Mouse (Mus musculus) ES-Bruce4 (cell line): ENCODE data around the gene Ybey.

Source experiments
- CTCF ChIP-seq: IDR thresholded peaks from one replicate; pipeline ENCODE4 v1.8.1; 2011; ENCODE audit warnings: low read depth, low read length
- POLR2A ChIP-seq: IDR thresholded peaks from one replicate; pipeline ENCODE4 v1.8.1; 2011; ENCODE audit warnings: low read length; ENCODE audit not compliant: insufficient read depth

GRCm38 (mm10) chr10:76447406-76448229, 21.3 kb downstream of the Ybey start:
- no peak for TF ChIP-seq CTCF
- TF ChIP-seq POLR2A = no peak
